Mouse (Mus musculus) forebrain, postnatal 0 days (tissue): ENCODE measurements around the gene U2af1. TPM values are rescaled to one million over a fixed set of nuclear protein-coding genes. Genes with fewer than 3 reads are reported as not detected.

Source experiments
- ATAC-seq: fragments of 200-750 bp; cut with Nextera tagmentation; 2 replicates; pipeline ENCODE4 v1.8.0; 2017; ENCODE audit warnings: mild to moderate bottlenecking, moderate library complexity
- DNase-seq: peaks from one replicate; pipeline ENCODE4 v3.0.0-alpha.2; 2015
- H3K27ac ChIP-seq: fragments of 300-500 bp; sonication (generic); 2 replicates; pipeline ENCODE4 v1.5.1; 2014; ENCODE audit warnings: low read depth, mild to moderate bottlenecking, antibody characterized with exemption, low read length, moderate library complexity, mixed read lengths
- H3K27me3 ChIP-seq: fragments of 300-500 bp; sonication (generic); 2 replicates; pipeline ENCODE4 v1.6.1; 2014; ENCODE audit warnings: mild to moderate bottlenecking, low read length, mixed read lengths; ENCODE audit not compliant: insufficient read depth
- H3K36me3 ChIP-seq: fragments of 300-500 bp; sonication (generic); 2 replicates; pipeline ENCODE4 v1.6.1; 2014; ENCODE audit warnings: mild to moderate bottlenecking, moderate library complexity; ENCODE audit not compliant: insufficient read depth
- H3K4me1 ChIP-seq: fragments of 300-500 bp; sonication (generic); 2 replicates; pipeline ENCODE4 v1.6.1; 2014; ENCODE audit warnings: antibody characterized with exemption; ENCODE audit not compliant: insufficient read depth
- H3K4me2 ChIP-seq: fragments of 300-500 bp; sonication (generic); 2 replicates; pipeline ENCODE4 v1.6.1; 2014; ENCODE audit warnings: low read depth, mild to moderate bottlenecking, moderate library complexity
- H3K4me3 ChIP-seq: fragments of 300-500 bp; sonication (generic); 2 replicates; pipeline ENCODE4 v1.5.1; 2014; ENCODE audit warnings: low read depth, low read length, mixed read lengths
- H3K9ac ChIP-seq: fragments of 300-500 bp; sonication (generic); 2 replicates; pipeline ENCODE4 v1.6.1; 2014; ENCODE audit warnings: mild to moderate bottlenecking
- H3K9me3 ChIP-seq: fragments of 300-500 bp; sonication (generic); 2 replicates; pipeline ENCODE4 v1.6.1; 2016; ENCODE audit warnings: low read length
- CTCF ChIP-seq: sonication (generic); IDR thresholded peaks from 2 replicates; pipeline ENCODE4 v1.5.1; 2016; ENCODE audit warnings: antibody characterized with exemption, control low read depth, low read depth
- WGBS: fragments of 180-500 bp; shearing (Covaris S2); extraction: QIAGEN DNeasy Blood & Tissue Kit; methylation state at CpG from one replicate; pipeline ENCODE4 v1.1.7; 2014; 5-methylcytosine and 5-hydroxymethylcytosine counted together
- polyA plus RNA-seq: library from polyadenylated mRNA; unstranded; fragments of >200 nt; fragmentation: Nextera tagmentation; extraction: Ambion mirVana; gene quantifications from 2 replicates; pipeline ENCODE4 v1.2.1, GENCODE M21; 2015
- total RNA-seq: library from RNA; depleted of rRNA; stranded (reverse); fragments of >200 nt; gene quantifications from 2 replicates; pipeline ENCODE4 v1.2.3, GENCODE M21; 2014

Gene U2af1
- total and polyA plus RNA-seq, 2 experiments from 2014 or later = 86.4 to 264 TPM

- 2% methylated on average over 60 of the region's 61 CpGs for WGBS
Measured at GRCm38 (mm10) chr17:31636942-31637811, 21.5 kb downstream of the U2af1 start, which contains the start of gene Cbs. Gene Cbs, minus strand, starts transcription at chr17:31637238.

GRCm38 (mm10) chr17:31636277-31636941 is 22.3 kb downstream of the U2af1 start:
- Histone ChIP-seq H3K27ac (peak overlapping the region; percentile 62), H3K4me3 (peak overlapping the region; percentile 46), H3K4me1 (peaks cover 4% of the 10 kb centered on the region), H3K27me3 (no peaks in the 10 kb centered on the region; the same call in 1 of the 2 replicates), H3K9ac (peak overlapping the region; percentile 56), H3K4me2 (peak overlapping the region; percentile 93), H3K36me3 (no peaks in the 10 kb centered on the region), H3K9me3 (no peaks in the 10 kb centered on the region)
- 2% methylated on average over 45 of the region's 45 CpGs for WGBS
- DNase-seq (peak; percentile 26), ATAC-seq (peak; percentile 30; the same call in 1 of the 2 replicates)
- no peak for TF ChIP-seq CTCF

More at GRCm38 (mm10) chr17:31636942-31637811, 21.5 kb downstream of the U2af1 start, which contains the start of gene Cbs:
- H3K27me3 ChIP-seq = no peaks in the 10 kb centered on the region; the same call in 1 of the 2 replicates
- peaks cover 4% of the 10 kb centered on the region for H3K4me1 ChIP-seq
- H3K9me3 ChIP-seq = no peaks in the 10 kb centered on the region
- DNase-seq (peak; percentile 78), ATAC-seq (peak; percentile 82)
- no peaks in the 10 kb centered on the region for H3K36me3 ChIP-seq
- H3K9ac ChIP-seq = peak within 1 kb of the TSS; percentile 56
- peak within 1 kb of the TSS; percentile 62 for H3K27ac ChIP-seq
- peak within 1 kb of the TSS; percentile 46 for H3K4me3 ChIP-seq
- peak within 1 kb of the TSS; percentile 93 for H3K4me2 ChIP-seq
- no peak for TF ChIP-seq CTCF

GRCm38 (mm10) chr17:31635781-31636180 is 22.9 kb downstream of the U2af1 start:
- no peak for TF ChIP-seq CTCF
- ATAC-seq = no peak
- Histone ChIP-seq H3K4me2 (peak overlapping the region; percentile 93), H3K4me1 (peaks cover 4% of the 10 kb centered on the region), H3K27me3 (no peaks in the 10 kb centered on the region; the same call in 1 of the 2 replicates), H3K27ac (no peak overlapping the region), H3K4me3 (no peak overlapping the region), H3K36me3 (no peaks in the 10 kb centered on the region), H3K9ac (no peak overlapping the region), H3K9me3 (no peaks in the 10 kb centered on the region)
- DNase-seq = no peak
- 67% methylated on average over 11 of the region's 11 CpGs for WGBS

GRCm38 (mm10) chr17:31634896-31635295 is 23.8 kb downstream of the U2af1 start:
- ATAC-seq (no peak), DNase-seq (no peak)
- Histone ChIP-seq H3K9me3 (no peaks in the 10 kb centered on the region), H3K27me3 (no peaks in the 10 kb centered on the region; the same call in 1 of the 2 replicates), H3K4me3 (no peak overlapping the region), H3K27ac (no peak overlapping the region), H3K4me1 (peaks cover 4% of the 10 kb centered on the region), H3K36me3 (no peaks in the 10 kb centered on the region), H3K9ac (no peak overlapping the region), H3K4me2 (no peak overlapping the region)
- 65% methylated on average over 5 of the region's 5 CpGs for WGBS
- no peak for TF ChIP-seq CTCF

- H3K27me3 ChIP-seq = no peaks in the 10 kb centered on the region; the same call in 1 of the 2 replicates
- TF ChIP-seq CTCF = no peak
- no peaks in the 10 kb centered on the region for H3K36me3 ChIP-seq
- peak overlapping the region; percentile 15; the same call in 1 of the 2 replicates for H3K27ac ChIP-seq
- H3K4me1 ChIP-seq = peaks cover 2% of the 10 kb centered on the region
- no peak overlapping the region for H3K4me2 ChIP-seq
- 62% methylated on average over 6 of the region's 6 CpGs for WGBS
- H3K9ac ChIP-seq = no peak overlapping the region
- DNase-seq (no peak), ATAC-seq (no peak)
- H3K9me3 ChIP-seq = no peaks in the 10 kb centered on the region
- no peak overlapping the region for H3K4me3 ChIP-seq
Measured at GRCm38 (mm10) chr17:31633007-31633406, 25.7 kb downstream of the U2af1 start.

- H3K27me3 ChIP-seq = no peaks in the 10 kb centered on the region; the same call in 1 of the 2 replicates
- H3K27ac ChIP-seq = no peak overlapping the region
- TF ChIP-seq CTCF = no peak
- DNase-seq (no peak), ATAC-seq (no peak)
- H3K36me3 ChIP-seq = no peaks in the 10 kb centered on the region
- no peak overlapping the region for H3K9ac ChIP-seq
- no peaks in the 10 kb centered on the region for H3K4me1 ChIP-seq
- 90% methylated on average over 10 of the region's 10 CpGs for WGBS
- no peak overlapping the region for H3K4me2 ChIP-seq
- no peak overlapping the region for H3K4me3 ChIP-seq
- no peaks in the 10 kb centered on the region for H3K9me3 ChIP-seq
Measured at GRCm38 (mm10) chr17:31631081-31631800, 27.5 kb downstream of the U2af1 start.
